Mouse (Mus musculus): Measurements from ENCODE around the gene Fam171b. TPM values are rescaled to one million over a fixed set of nuclear protein-coding genes. Genes with fewer than 3 reads are reported as not detected.

Gene Fam171b
- 0.24 and 0.26 TPM in 2 replicates for polyA plus RNA-seq (2015; fragmentation: Nextera tagmentation; extraction: Ambion mirVana)

GRCm38 (mm10) chr2:83812483-83813272, at the start of gene Fam171b:
Gene Fam171b (plus strand): TSS chr2:83812636.

Other genes with a start within 250 kb of the Fam171b start
- 87.6 TPM in 2 replicates for gene Zc3h15, start 168.2 kb upstream of the Fam171b start, polyA plus RNA-seq (2015; fragmentation: Nextera tagmentation; extraction: Ambion mirVana)
- gene Itgav, start 88.2 kb upstream of the Fam171b start, polyA plus RNA-seq (2015; fragmentation: Nextera tagmentation; extraction: Ambion mirVana): 32.9 and 47.5 TPM in 2 replicates
- gene Zswim2, start 128.6 kb downstream of the Fam171b start, polyA plus RNA-seq (2015; fragmentation: Nextera tagmentation; extraction: Ambion mirVana): not detected in 2 replicates
- not detected in 2 replicates for gene Gm13698, start 143.1 kb downstream of the Fam171b start, polyA plus RNA-seq (2015; fragmentation: Nextera tagmentation; extraction: Ambion mirVana)
- not detected in 2 replicates for gene Gm13693, start 148.9 kb downstream of the Fam171b start, polyA plus RNA-seq (2015; fragmentation: Nextera tagmentation; extraction: Ambion mirVana)
- not detected in 2 replicates for gene Gm13695, start 154.7 kb downstream of the Fam171b start, polyA plus RNA-seq (2015; fragmentation: Nextera tagmentation; extraction: Ambion mirVana)
- not detected in 2 replicates for gene Gm13696, start 160.5 kb downstream of the Fam171b start, polyA plus RNA-seq (2015; fragmentation: Nextera tagmentation; extraction: Ambion mirVana)
- not detected in 2 replicates for gene Gm13694, start 166.3 kb downstream of the Fam171b start, polyA plus RNA-seq (2015; fragmentation: Nextera tagmentation; extraction: Ambion mirVana)
- gene Gm13697, start 172.1 kb downstream of the Fam171b start, polyA plus RNA-seq (2015; fragmentation: Nextera tagmentation; extraction: Ambion mirVana): not detected in 2 replicates
- gene Gm13691, start 177.9 kb downstream of the Fam171b start, polyA plus RNA-seq (2015; fragmentation: Nextera tagmentation; extraction: Ambion mirVana): not detected in 2 replicates